Mouse (Mus musculus) liver, postnatal 0 days (tissue): ENCODE measurements at regions not wholly inside any gene's neighbourhood (a gene's known extent, or its start where the extent isn't known, plus 50 kb on each side); places are given as distances from the start of the nearest gene placed in this dataset.

ENCODE experiments used
- CTCF ChIP-seq: sonication (generic); IDR thresholded peaks from 2 replicates; pipeline ENCODE4 v1.5.1; 2016; ENCODE audit warnings: antibody characterized with exemption, low read depth
- EP300 ChIP-seq: IDR thresholded peaks from 2 replicates; pipeline ENCODE4 v1.6.1; 2016; ENCODE audit warnings: antibody characterized with exemption, low read depth, mild to moderate bottlenecking

DNA sequence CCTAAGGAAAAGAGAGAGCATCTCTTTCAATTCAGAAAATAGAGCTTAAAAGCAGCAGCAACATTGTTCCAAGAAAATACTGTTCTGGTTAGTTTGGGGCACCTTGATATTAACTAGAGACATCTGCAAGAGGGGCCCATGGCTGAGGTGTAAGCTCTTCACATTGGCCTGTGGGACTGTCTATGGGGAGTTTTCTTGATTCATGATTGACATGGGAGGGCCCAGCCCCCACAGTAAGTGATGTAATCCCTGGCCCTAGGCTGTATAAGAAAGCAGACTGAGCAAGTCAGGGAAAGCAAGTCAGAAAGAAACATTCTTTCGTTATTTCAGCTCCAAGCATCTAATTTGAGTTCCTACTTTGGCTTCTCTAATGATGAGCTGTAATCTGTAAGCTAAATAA, 113.1 kb upstream of the Dcbld2 start:
- TF ChIP-seq EP300 (no peak), CTCF (no peak)
